Mouse (Mus musculus) thymus, adult 2 months (tissue): Measurements from ENCODE around the gene Lingo2. TPM values are rescaled to one million over a fixed set of nuclear protein-coding genes. Genes with fewer than 3 reads are reported as not detected.
"Not testable (repeated sequence)": the region's sequence is repeated elsewhere in the genome, so short reads cannot be mapped to it uniquely, and the experiment has no call there.

Source experiments
- DNase-seq: peaks from one replicate; pipeline ENCODE4 v3.0.0; 2021
- H3K27ac ChIP-seq: fragments of 200-500 bp; 2 replicates; pipeline ENCODE4 v1.5.1; 2012; ENCODE audit warnings: low read length, control low read depth; ENCODE audit not compliant: control insufficient read depth, insufficient read depth
- H3K27me3 ChIP-seq: fragments of 200-500 bp; 2 replicates; pipeline ENCODE4 v1.6.1; 2012; ENCODE audit warnings: mild to moderate bottlenecking, low read length, moderate library complexity, mixed read lengths; ENCODE audit not compliant: control insufficient read depth, insufficient read depth
- H3K36me3 ChIP-seq: fragments of 200-500 bp; 2 replicates; pipeline ENCODE4 v1.6.1; 2012; ENCODE audit warnings: mild to moderate bottlenecking, low read length, moderate library complexity; ENCODE audit not compliant: control insufficient read depth, insufficient read depth
- H3K4me1 ChIP-seq: fragments of 200-500 bp; replicated peaks from 2 replicates; pipeline ENCODE4 v1.6.1; 2012; ENCODE audit warnings: low read length; ENCODE audit not compliant: control insufficient read depth, insufficient read depth
- H3K4me3 ChIP-seq: fragments of 200-500 bp; 2 replicates; pipeline ENCODE4 v1.5.1; 2012; ENCODE audit warnings: mild to moderate bottlenecking, low read length, control low read depth, moderate library complexity; ENCODE audit not compliant: control insufficient read depth, insufficient read depth
- CTCF ChIP-seq: fragments of 200-500 bp; IDR thresholded peaks from 2 replicates; pipeline ENCODE4 v1.5.1; 2012; ENCODE audit warnings: mild to moderate bottlenecking, control low read depth, low read length, moderate library complexity, borderline replicate concordance; ENCODE audit not compliant: control insufficient read depth, poor library complexity, insufficient read depth; ENCODE audit errors: extremely low read depth
- POLR2A ChIP-seq: fragments of 200-500 bp; IDR thresholded peaks from 2 replicates; pipeline ENCODE4 v1.6.1; 2012; ENCODE audit warnings: mild to moderate bottlenecking, low read length, control low read depth, moderate library complexity; ENCODE audit not compliant: control insufficient read depth, poor library complexity, insufficient read depth; ENCODE audit errors: extremely low read depth
- WGBS: fragments of 180-500 bp; shearing (Covaris S2); methylation state at CpG from one replicate; pipeline ENCODE4 v1.1.7; 2018; 5-methylcytosine and 5-hydroxymethylcytosine counted together
- polyA plus RNA-seq: library from polyadenylated mRNA; depleted of rRNA; stranded (reverse); fragments of >200 nt; gene quantifications from 2 replicates; pipeline ENCODE4 v1.2.3, GENCODE M21; 2012

The Lingo2 gene
- polyA plus RNA-seq, 1 experiment = 0.11 TPM

GRCm38 (mm10) chr4:35694360-35695136, 1257.0 kb downstream of the Lingo2 start:
- no peak overlapping the region for H3K27ac ChIP-seq
- H3K4me3 ChIP-seq = no peak overlapping the region
- no peak for DNase-seq
- no peaks in the 10 kb centered on the region for H3K4me1 ChIP-seq
- TF ChIP-seq CTCF = no peak
- TF ChIP-seq POLR2A = no peak
- no peaks in the 10 kb centered on the region for H3K27me3 ChIP-seq
- no peaks in the 10 kb centered on the region for H3K36me3 ChIP-seq
- WGBS = 93% methylated on average over 4 of the region's 4 CpGs

GRCm38 (mm10) chr4:35690521-35690920, 1261.0 kb downstream of the Lingo2 start:
- 89% methylated on average over 5 of the region's 5 CpGs for WGBS
- no peaks in the 10 kb centered on the region for H3K4me1 ChIP-seq
- H3K36me3 ChIP-seq = no peaks in the 10 kb centered on the region
- TF ChIP-seq POLR2A (no peak), CTCF (no peak)
- no peaks in the 10 kb centered on the region for H3K27me3 ChIP-seq
- no peak overlapping the region for H3K27ac ChIP-seq
- no peak for DNase-seq
- no peak overlapping the region for H3K4me3 ChIP-seq

- 93% methylated on average over 5 of the region's 5 CpGs for WGBS
- H3K36me3 ChIP-seq, H3K27ac ChIP-seq, H3K27me3 ChIP-seq, DNase-seq, H3K4me1 ChIP-seq, H3K4me3 ChIP-seq: not testable (repeated sequence)
These were observed 1262.9 kb downstream of the Lingo2 start for GRCm38 (mm10) chr4:35688498-35689240.
